Mouse (Mus musculus): ENCODE data around the gene Btbd2.

Btbd2 gene

DNA sequence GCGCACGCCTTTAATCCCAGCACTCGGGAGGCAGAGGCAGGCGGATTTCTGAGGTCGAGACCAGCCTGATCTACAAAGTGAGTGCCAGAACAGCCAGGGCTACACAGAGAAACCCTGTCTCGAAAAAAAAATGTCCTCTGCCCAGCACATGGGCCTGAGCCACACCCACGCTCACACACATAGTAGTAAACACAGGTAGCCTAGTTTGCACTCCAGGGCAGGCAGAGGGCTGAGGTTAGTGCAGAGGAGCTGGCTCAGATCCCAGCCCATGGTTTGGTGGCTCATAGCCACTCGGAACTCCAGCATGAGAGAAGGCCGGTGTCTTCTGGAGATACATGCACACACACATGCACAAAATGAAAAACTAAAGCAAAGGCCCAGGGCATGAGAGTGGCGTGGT, 9.9 kb downstream of the Btbd2 start:
- DNase-seq (ENCODE audit: low spot score) = no peak

- DNase-seq (ENCODE audit: low spot score) = no peak
These were observed 21.5 kb downstream of the Btbd2 start for GRCm38 (mm10) chr10:80635345-80635744.

GRCm38 (mm10) chr10:80628925-80629324, 27.9 kb downstream of the Btbd2 start:
- DNase-seq (ENCODE audit: low spot score) = no peak

DNA sequence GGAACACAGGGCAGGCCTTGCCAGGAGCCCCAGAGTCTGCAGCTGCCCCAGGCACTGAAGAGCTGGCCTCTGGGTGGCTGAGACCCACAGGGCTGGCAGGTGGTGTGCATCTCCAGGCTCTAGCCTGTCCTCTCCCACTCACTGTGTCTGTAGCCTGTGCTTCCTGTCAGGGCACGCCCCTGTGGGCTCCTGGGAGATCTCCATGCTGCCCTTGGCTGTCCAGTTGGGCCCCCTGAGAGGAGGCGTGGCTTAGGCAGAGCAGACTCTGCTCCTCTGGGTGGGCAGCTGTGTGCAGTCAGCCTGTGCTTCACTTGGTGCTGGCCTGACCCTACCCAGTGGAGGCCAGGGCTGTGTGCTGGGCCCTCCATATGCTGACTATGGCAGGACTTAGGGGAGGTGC, 29.2 kb downstream of the Btbd2 start:
- DNase-seq (ENCODE audit: low spot score) = no peak

DNA sequence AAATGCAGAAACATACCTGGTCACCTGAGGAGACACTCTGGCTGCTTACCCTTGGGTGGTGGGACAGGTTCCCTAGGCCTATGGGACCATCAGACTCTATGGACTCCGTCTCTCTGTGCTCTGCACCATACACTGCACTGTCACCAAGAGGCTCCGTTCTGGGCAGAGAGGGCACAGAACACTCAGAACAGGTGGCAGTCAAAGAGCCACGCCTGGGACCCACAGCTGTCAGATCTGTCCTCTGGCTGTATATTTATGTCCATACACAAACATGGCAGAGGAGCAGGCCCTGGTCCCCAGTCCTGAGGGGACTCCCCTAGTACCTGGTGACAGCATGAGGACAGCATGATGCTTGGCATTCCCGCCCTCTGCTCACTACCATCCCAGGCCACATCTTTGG, 31.1 kb downstream of the Btbd2 start:
- no peak for DNase-seq (ENCODE audit: low spot score)

DNA sequence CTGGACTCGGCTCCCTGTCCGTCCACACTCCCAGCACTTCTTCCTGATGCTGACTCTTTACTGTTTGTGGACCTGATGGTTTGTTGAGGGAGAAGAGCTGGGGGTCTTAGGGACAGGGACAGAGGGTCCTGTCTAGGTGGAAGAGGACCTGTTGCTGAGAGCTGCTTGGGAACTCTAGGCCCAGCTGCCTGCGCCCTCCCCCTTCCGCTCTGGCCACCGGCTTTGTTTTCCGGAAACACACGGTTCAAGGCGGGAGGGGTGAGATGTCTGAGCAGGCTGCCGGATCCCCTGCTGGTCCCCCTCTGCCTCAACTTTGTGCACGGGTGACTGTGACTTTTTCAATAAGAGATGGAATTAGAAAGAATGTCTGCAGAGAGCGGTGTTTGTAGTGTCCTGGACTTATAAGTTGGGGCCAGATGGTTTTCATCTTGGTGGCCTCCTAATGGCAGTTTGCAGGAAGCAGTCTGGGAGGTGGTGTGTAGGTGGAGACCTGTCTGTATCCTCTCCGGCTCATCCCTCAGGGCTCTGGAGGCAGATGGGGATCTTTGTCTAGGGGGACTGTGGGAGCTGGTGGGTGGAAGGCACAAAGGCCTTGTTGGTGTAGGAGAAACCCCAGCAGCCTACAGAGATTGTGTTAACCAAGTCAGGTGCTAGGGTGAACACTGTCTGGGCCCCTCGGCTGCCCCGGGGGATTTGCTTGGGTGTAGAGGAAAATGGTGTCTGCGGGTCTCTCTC, 33.2 kb downstream of the Btbd2 start:
- peak; percentile 67 for DNase-seq (ENCODE audit: low spot score)

- no peak for DNase-seq (ENCODE audit: low spot score)
These were observed 34.0 kb downstream of the Btbd2 start, which contains the start of gene Csnk1g2 for GRCm38 (mm10) chr10:80622661-80623456. Csnk1g2 (plus strand) TSS chr10:80622838.

- peak; percentile 100 for DNase-seq (ENCODE audit: low spot score)
These were observed 34.8 kb downstream of the Btbd2 start for GRCm38 (mm10) chr10:80621940-80622660.

GRCm38 (mm10) chr10:80621690-80621939, 35.3 kb downstream of the Btbd2 start:
- DNase-seq (ENCODE audit: low spot score) = no peak

DNA sequence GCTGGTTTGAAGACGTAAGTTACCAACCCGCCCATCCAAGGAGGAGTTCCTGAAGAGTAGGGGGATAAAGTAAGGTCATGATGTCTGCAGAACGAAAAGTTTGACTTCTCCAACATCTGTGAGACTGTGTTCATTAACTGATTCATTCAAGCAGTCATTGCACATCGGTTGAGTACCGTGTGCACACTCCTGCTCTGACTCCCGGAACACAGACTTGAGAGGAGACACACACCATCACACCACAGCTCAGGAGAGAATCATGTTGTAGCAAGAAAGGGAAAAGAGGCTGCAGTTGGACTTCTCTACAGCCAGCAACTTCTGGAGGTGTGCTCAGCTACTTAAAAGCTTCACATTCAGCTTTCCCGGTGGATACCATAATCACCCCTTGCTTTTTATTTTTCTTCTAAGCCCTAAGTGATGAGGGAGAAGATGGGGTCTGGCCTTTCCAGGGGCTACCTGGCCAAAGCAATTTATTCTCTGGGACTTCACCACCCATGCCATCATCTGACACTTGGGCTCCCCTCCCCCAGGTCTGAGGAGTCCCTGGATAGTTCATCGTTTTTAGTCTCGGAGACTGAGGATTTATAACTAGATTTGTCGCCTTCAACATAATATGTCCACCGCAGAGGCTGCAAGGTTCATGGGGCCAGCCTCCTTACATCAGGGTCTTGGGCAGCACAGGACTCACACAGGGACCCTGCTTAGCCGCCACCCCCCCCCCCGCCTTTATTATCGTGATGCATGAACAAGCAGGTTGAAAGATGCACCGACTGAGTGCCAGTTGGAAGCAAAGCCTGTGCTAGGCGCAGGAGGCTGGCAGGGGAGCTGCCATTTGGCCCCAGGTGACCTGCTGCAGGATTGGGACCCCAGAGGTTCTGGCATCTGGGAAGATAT, 35.8 kb downstream of the Btbd2 start:
- DNase-seq (ENCODE audit: low spot score) = no peak

GRCm38 (mm10) chr10:80620365-80620764, 36.5 kb downstream of the Btbd2 start:
- DNase-seq (ENCODE audit: low spot score) = no peak

GRCm38 (mm10) chr10:80619465-80620244, 37.2 kb downstream of the Btbd2 start:
- peak; percentile 54 for DNase-seq (ENCODE audit: low spot score)

- DNase-seq (ENCODE audit: low spot score) = no peak
These were observed 38.7 kb downstream of the Btbd2 start for GRCm38 (mm10) chr10:80618181-80618580.

DNA sequence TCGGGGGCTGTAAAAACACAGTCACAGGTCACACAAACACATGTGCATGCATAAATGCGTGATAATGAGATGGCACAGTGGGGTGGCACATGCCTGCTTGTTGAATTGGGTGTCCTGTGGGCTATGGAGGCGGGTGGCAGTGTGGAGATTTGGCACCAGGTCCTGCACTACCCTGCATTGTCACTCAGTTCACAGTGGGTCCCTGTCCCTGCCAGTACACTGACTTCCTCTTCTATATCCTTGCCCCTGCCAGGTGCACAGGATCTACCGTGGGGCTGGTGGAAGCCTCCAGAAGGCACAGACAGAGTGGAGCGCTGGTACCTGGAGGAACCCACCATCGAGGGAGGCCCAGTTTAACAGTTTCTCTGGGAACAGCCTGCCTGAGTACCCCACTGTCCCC, 42.5 kb downstream of the Btbd2 start:
- DNase-seq (ENCODE audit: low spot score) = no peak

- DNase-seq (ENCODE audit: low spot score) = no peak
These were observed 43.0 kb downstream of the Btbd2 start for GRCm38 (mm10) chr10:80613821-80614220.

GRCm38 (mm10) chr10:80611905-80612304, 45.0 kb downstream of the Btbd2 start:
- DNase-seq (ENCODE audit: low spot score) = no peak

DNA sequence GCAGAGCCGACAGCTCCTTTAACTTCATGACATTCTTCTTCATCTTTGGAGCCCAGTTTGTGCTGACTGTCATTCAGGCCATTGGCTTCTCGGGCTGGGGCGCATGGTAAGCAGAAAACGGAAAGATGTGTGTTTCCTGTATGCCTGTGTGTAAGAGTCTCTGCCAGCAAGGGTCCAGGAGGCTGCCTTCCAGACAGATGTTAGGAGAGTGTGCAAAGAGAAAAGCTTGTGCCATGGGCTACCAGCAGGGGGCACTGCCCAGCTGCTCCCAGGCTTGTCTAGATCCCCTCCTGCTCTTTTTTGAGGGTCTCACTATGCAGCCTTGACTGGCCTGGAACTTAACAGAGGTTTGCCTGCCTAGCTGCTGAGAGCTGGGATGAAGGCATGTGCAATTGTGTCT, 45.8 kb downstream of the Btbd2 start:
- DNase-seq (ENCODE audit: low spot score) = peak; percentile 70

GRCm38 (mm10) chr10:80610116-80610785, 46.6 kb downstream of the Btbd2 start:
- no peak for DNase-seq (ENCODE audit: low spot score)

- no peak for DNase-seq (ENCODE audit: low spot score)
These were observed 47.5 kb downstream of the Btbd2 start for GRCm38 (mm10) chr10:80609269-80609924.

DNA sequence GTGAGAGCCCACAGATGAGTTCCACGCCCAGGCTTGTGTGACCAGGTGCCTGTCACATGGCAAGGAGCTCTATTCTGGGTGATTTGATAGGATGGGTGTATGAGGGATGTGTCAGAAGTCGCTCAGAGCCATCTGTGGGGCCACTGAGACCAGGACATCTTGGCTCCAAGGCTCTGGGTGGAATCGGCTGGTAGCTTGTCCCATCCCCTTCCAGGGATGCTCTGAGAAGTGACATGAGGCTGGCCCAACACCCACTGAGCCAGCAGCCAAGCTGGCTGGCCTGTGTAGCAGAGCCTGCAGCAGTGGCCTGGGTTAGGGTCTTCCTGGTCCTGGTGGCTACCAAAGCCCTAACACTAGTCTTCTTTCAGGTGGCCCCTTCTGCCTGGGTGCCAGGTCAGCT, 48.4 kb downstream of the Btbd2 start:
- no peak for DNase-seq (ENCODE audit: low spot score)
